Mouse (Mus musculus): ENCODE data around the gene Lrrc47. TPM values are rescaled to one million over a fixed set of nuclear protein-coding genes. Genes with fewer than 3 reads are reported as not detected.

The Lrrc47 gene
- total RNA-seq, 1 experiment from 2014 or later = 26.6 TPM

- ATAC-seq (replicated peaks in 1 of 2; ENCODE audit: insufficient read depth in 1 of 2, low FRiP score in 2 of 2, low TSS enrichment in 1 of 2, low read depth in 1 of 2, poor library complexity in 2 of 2, severe bottlenecking in 2 of 2) = no peak
Observed at GRCm38 (mm10) chr4:154056661-154057060, 45.1 kb downstream of the Lrrc47 start.

DNA sequence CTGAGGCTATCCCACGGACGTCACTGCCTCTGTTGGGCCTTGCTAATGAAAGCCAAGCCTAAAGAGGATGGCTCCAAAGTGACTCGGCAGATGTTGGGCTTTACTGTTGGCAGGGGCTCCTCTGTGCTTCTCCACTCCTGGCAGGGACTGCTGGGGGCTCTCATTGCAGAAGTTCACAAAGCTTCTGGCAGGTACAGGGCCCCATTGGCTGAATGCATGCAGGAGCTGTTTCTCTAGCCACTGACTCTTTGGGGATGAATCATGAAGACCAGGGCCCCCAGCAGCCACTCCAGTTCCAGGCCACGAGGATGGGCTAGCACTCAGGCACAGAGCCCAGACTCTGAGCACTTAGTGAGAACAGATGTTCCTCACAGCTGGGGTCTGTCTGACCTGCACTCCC lies 46.2 kb downstream of the Lrrc47 start:
- no peak for ATAC-seq (replicated peaks in 1 of 2; ENCODE audit: insufficient read depth in 1 of 2, low FRiP score in 2 of 2, low TSS enrichment in 1 of 2, low read depth in 1 of 2, poor library complexity in 2 of 2, severe bottlenecking in 2 of 2)

- peak; percentile 61 to 75; a peak in 3 of 4 replicates for ATAC-seq (replicated peaks in 1 of 2; ENCODE audit: insufficient read depth in 1 of 2, low FRiP score in 2 of 2, low TSS enrichment in 1 of 2, low read depth in 1 of 2, poor library complexity in 2 of 2, severe bottlenecking in 2 of 2)
Observed at GRCm38 (mm10) chr4:154064827-154065773, 53.6 kb downstream of the Lrrc47 start.

DNA sequence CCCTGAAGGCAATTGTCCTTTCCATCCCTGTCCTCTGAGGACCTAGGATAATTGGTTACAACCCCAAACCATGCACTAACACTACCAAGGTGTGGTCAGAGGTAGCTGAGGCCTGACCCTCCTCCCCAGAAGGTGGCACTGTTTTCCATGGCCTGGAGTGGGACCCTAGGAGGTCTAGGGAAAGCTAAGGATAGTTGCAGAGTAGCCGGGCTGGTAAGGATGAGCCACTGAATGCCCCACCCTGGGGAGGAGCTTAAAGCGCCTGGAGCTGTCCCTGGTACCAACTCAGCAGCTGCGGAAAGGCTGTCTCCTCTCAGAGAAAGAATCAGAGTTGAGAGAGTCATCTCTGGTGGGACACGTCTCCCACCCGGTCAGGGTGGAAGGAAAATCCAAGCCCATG lies 59.4 kb downstream of the Lrrc47 start:
- ATAC-seq (replicated peaks in 1 of 2; ENCODE audit: insufficient read depth in 1 of 2, low FRiP score in 2 of 2, low TSS enrichment in 1 of 2, low read depth in 1 of 2, poor library complexity in 2 of 2, severe bottlenecking in 2 of 2) = peak in 1 of 2 experiments; percentile 46; a peak in 1 of 4 replicates

Other genes with a start within 250 kb of the Lrrc47 start
- gene A430005L14Rik, start 54.5 kb upstream of the Lrrc47 start, total RNA-seq (2017) = 23.8 and 27.0 TPM in 2 replicates
- gene Dffb, start 36.6 kb upstream of the Lrrc47 start, total RNA-seq (2017) = 6.6 and 13.4 TPM in 2 replicates
- 6.0 and 7.8 TPM in 2 replicates for gene Cep104, start 36.5 kb upstream of the Lrrc47 start, total RNA-seq (2017)
- 0.94 and 1.4 TPM in 2 replicates for gene Smim1, start 14.5 kb downstream of the Lrrc47 start, total RNA-seq (2017)
- not detected in 2 replicates for gene Ccdc27, start 30.9 kb downstream of the Lrrc47 start, total RNA-seq (2017)
- not detected in 2 replicates for gene Trp73, start 128.5 kb downstream of the Lrrc47 start, total RNA-seq (2017)
- gene Wrap73, start 130.6 kb downstream of the Lrrc47 start, total RNA-seq (2017) = 5.8 and 19.1 TPM in 2 replicates
- gene Tprgl, start 148.9 kb downstream of the Lrrc47 start, total RNA-seq (2017) = 41.7 and 47.3 TPM in 2 replicates
- gene Megf6, start 159.0 kb downstream of the Lrrc47 start, total RNA-seq (2017) = not detected in 2 replicates